Mouse (Mus musculus): ENCODE measurements around the gene Olfr218. TPM values are rescaled to one million over a fixed set of nuclear protein-coding genes. Genes with fewer than 3 reads are reported as not detected.

The Olfr218 gene
- not detected in 2 replicates for polyA plus RNA-seq (2012; ENCODE audit: low replicate concordance)

DNA sequence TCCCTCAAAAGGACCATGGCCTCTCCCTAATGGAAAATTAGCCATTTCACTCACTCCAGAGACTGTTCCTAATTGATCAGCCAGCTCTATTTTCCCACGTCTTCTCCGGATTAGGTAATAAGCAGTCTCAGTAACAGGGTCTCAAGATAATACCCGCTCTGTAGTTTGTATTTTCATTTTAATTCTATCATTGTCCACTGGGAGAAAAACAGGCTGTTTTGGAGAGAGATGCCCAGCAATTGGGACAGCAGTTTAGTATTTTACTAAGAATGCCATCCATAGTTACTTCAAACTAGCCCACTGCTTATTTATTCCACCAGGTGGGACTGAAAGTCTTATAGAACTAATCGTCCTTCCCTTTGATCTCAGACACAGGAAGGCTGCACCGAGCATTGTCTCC lies at the start of gene Olfr218:
Gene Olfr218 (plus strand): TSS at position 301 of the 400 bp plus-strand sequence.

DNA sequence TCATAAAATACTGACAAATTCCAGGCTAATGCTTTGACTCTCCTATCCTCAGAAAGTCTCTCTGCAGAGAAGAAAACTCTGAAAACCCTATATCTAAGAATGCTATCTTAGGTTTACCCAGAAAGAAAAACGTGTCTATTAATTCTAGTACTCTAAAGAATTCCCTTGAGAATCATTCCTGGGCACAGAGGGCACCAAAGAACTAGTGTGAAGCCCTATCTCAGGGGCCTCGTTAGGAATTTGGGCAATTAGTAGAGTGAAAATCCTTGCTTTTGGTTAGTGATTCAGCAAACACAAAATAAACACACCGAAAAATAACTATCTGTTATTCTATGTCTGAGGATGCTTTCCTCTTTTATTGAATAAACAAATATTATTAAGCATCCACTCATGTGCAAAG lies 7.1 kb upstream of the Olfr218 start, which contains the start of gene Olfr1406:
Gene Olfr1406 (minus strand): TSS at position 101 of the 400 bp plus-strand sequence.

DNA sequence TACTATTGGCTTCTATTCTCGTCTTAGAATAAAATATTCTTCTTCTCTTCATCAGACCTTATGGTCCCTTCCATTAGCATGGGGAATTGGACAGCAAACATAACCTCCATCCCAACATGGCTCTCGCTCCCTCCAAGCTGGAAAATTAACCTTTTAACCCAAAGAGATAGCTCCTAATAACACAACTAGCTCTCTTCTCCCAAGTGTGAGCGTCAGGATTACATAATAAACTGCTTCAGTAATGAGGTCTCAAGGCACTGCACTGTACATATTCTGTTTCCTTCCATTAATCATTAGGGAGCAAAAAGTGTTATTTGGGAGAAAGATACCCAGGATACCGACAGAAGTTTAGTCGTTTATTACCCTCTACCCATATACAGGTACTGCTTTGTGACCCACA lies 14.5 kb downstream of the Olfr218 start, which contains the start of gene Olfr1404:
Gene Olfr1404 (plus strand): TSS at position 301 of the 400 bp plus-strand sequence.

DNA sequence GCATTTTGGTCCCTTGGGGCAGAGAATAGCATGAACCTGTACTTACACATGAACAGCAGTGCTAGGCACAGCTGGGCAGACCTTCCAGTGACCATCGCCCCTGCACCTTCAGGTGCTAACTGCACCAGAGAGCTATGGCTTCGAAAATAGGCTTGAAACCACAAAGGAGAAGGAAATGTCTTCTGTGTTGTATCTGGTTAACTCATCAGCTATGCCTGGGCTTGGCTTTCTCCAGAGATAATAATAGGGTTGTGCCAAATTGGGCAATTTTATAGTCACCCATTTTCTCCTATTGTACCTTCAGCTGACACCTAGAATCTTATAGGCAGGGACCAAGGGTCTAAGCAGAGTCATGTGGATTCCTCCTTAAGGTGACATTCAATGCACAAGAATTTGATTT lies 29.5 kb downstream of the Olfr218 start, which contains the start of gene Fcer1a:
Gene Fcer1a (minus strand): TSS at position 134 of the 400 bp plus-strand sequence.

Other genes with a start within 250 kb of the Olfr218 start
- gene Olfr16, start 247.4 kb upstream of the Olfr218 start, polyA plus RNA-seq (2012; ENCODE audit: low replicate concordance), result not detected in 2 replicates
- not detected in 2 replicates for gene Olfr1408, start 60.4 kb upstream of the Olfr218 start, polyA plus RNA-seq (2012; ENCODE audit: low replicate concordance)
- not detected in 2 replicates for gene Olfr1406, start 7.2 kb upstream of the Olfr218 start, polyA plus RNA-seq (2012; ENCODE audit: low replicate concordance)
- not detected in 2 replicates for gene Olfr1404, start 14.6 kb downstream of the Olfr218 start, polyA plus RNA-seq (2012; ENCODE audit: low replicate concordance)
- gene Fcer1a, start 29.4 kb downstream of the Olfr218 start, polyA plus RNA-seq (2012; ENCODE audit: low replicate concordance), result not detected in 2 replicates
- gene Olfr418, start 68.2 kb downstream of the Olfr218 start, polyA plus RNA-seq (2012; ENCODE audit: low replicate concordance), result 0.05 TPM in 1 of 2 replicates, not detected in the other
- not detected in 2 replicates for gene Mptx2, start 80.0 kb downstream of the Olfr218 start, polyA plus RNA-seq (2012; ENCODE audit: low replicate concordance)
- gene Ackr1, start 135.9 kb downstream of the Olfr218 start, polyA plus RNA-seq (2012; ENCODE audit: low replicate concordance), result 2.0 and 3.2 TPM in 2 replicates
- 1.8 and 1.9 TPM in 2 replicates for gene Aim2, start 153.1 kb downstream of the Olfr218 start, polyA plus RNA-seq (2012; ENCODE audit: low replicate concordance)
- gene Cadm3, start 169.9 kb downstream of the Olfr218 start, polyA plus RNA-seq (2012; ENCODE audit: low replicate concordance), result 0.29 and 0.64 TPM in 2 replicates